Mouse (Mus musculus) liver, embryonic 11.5 days (tissue): ENCODE measurements at regions not wholly inside any gene's neighbourhood (a gene's known extent, or its start where the extent isn't known, plus 50 kb on each side); places are given as distances from the start of the nearest gene placed in this dataset.

Experiments used
- ATAC-seq: fragments of 200-750 bp; cut with Nextera tagmentation; replicated peaks from 2 replicates; pipeline ENCODE4 v1.8.0; 2017; ENCODE audit warnings: moderate number of reproducible peaks, mild to moderate bottlenecking, moderate TSS enrichment, moderate library complexity; ENCODE audit not compliant: low FRiP score
- DNase-seq: peaks from one replicate; pipeline ENCODE4 v3.0.0-alpha.2; 2017; ENCODE audit warnings: low spot score
- H3K27ac ChIP-seq: fragments of 300-500 bp; sonication (generic); 2 replicates; pipeline ENCODE4 v1.5.1; 2014; ENCODE audit warnings: mild to moderate bottlenecking, low read depth, low read length, control low read depth
- H3K27me3 ChIP-seq: fragments of 300-500 bp; sonication (generic); replicated peaks from 2 replicates; pipeline ENCODE4 v1.6.1; 2014; ENCODE audit warnings: low read length, mixed read lengths; ENCODE audit not compliant: control insufficient read depth, insufficient read depth
- H3K36me3 ChIP-seq: fragments of 300-500 bp; sonication (generic); 2 replicates; pipeline ENCODE4 v1.6.1; 2014; ENCODE audit warnings: mild to moderate bottlenecking, low read length, moderate library complexity, mixed read lengths; ENCODE audit not compliant: control insufficient read depth, insufficient read depth
- H3K4me1 ChIP-seq: fragments of 300-500 bp; sonication (generic); replicated peaks from 2 replicates; pipeline ENCODE4 v1.6.1; 2014; ENCODE audit warnings: low read length, mixed read lengths; ENCODE audit not compliant: control insufficient read depth, insufficient read depth
- H3K4me2 ChIP-seq: fragments of 300-500 bp; sonication (generic); 2 replicates; pipeline ENCODE4 v1.6.1; 2014; ENCODE audit warnings: mild to moderate bottlenecking, control low read depth, moderate library complexity
- H3K4me3 ChIP-seq: fragments of 300-500 bp; sonication (generic); 2 replicates; pipeline ENCODE4 v1.5.1; 2014; ENCODE audit warnings: low read depth, low read length, control low read depth
- H3K9ac ChIP-seq: fragments of 300-500 bp; sonication (generic); 2 replicates; pipeline ENCODE4 v1.6.1; 2014; ENCODE audit warnings: low read depth, low read length, control low read depth
- H3K9me3 ChIP-seq: fragments of 300-500 bp; sonication (generic); 2 replicates; pipeline ENCODE4 v1.6.1; 2016; ENCODE audit warnings: low read length, inconsistent platforms, mixed read lengths; ENCODE audit not compliant: control insufficient read depth
- WGBS: fragments of 180-500 bp; shearing (Covaris S2); extraction: QIAGEN DNeasy Blood & Tissue Kit; methylation state at CpG from one replicate; pipeline ENCODE4 v1.1.7; 2014; 5-methylcytosine and 5-hydroxymethylcytosine counted together

- WGBS: 61% methylated on average over 10 of the region's 10 CpGs
- no peak overlapping the region for H3K9ac ChIP-seq
These were observed 509.4 kb downstream of the Med13l start for GRCm38 (mm10) chr5:119069765-119070333.

DNA sequence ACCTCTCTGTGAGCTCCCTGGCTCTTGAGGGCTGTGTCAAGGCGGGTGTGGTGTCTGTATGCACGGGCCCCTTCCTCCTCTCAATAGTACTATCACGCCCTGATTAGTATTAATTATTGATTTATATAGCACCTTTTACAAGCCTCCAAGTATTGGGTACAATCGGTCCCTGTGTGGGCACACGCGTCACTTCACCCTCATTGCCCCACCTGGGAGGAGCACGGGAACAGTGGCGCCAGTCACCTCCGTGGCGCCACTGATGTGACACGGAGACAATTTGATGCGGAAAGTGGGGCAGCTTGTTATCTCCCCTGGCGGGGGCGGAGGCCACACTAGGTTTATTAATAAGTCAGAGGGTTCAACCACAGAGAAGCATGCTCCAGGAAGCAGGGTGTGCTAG is 512.2 kb downstream of the Med13l start:
- no peaks in the 10 kb centered on the region for H3K27me3 ChIP-seq
- no peak overlapping the region for H3K27ac ChIP-seq
- no peak overlapping the region for H3K9ac ChIP-seq
- no peaks in the 10 kb centered on the region for H3K4me1 ChIP-seq
- DNase-seq (no peak), ATAC-seq (no peak)
- H3K4me2 ChIP-seq: no peak overlapping the region
- no peaks in the 10 kb centered on the region for H3K9me3 ChIP-seq
- 90% methylated on average over 14 of the region's 14 CpGs for WGBS
- no peaks in the 10 kb centered on the region for H3K36me3 ChIP-seq
- no peak overlapping the region for H3K4me3 ChIP-seq

More at GRCm38 (mm10) chr5:119069765-119070333, 509.4 kb downstream of the Med13l start:
- no peak for ATAC-seq
- no peaks in the 10 kb centered on the region for H3K27me3 ChIP-seq
- H3K9me3 ChIP-seq: no peaks in the 10 kb centered on the region
- no peak for DNase-seq
- no peak overlapping the region for H3K4me3 ChIP-seq
- no peak overlapping the region for H3K4me2 ChIP-seq
- H3K4me1 ChIP-seq: no peaks in the 10 kb centered on the region
- H3K36me3 ChIP-seq: no peaks in the 10 kb centered on the region
- H3K27ac ChIP-seq: no peak overlapping the region

- WGBS: 79% methylated on average over 5 of the region's 5 CpGs
- H3K27me3 ChIP-seq: peaks cover 12% of the 10 kb centered on the region
- no peak for ATAC-seq
These were observed 520.3 kb downstream of the Med13l start for GRCm38 (mm10) chr5:119080747-119081146.

GRCm38 (mm10) chr5:119082895-119083294 is 522.4 kb downstream of the Med13l start:
- Histone ChIP-seq H3K4me2 (no peak overlapping the region), H3K4me3 (no peak overlapping the region), H3K9ac (no peak overlapping the region), H3K36me3 (no peaks in the 10 kb centered on the region), H3K9me3 (no peaks in the 10 kb centered on the region), H3K4me1 (peaks cover 3% of the 10 kb centered on the region), H3K27ac (no peak overlapping the region), H3K27me3 (peaks cover 30% of the 10 kb centered on the region)
- no peak for DNase-seq
- no peak for ATAC-seq
- 37% methylated on average over 15 of the region's 15 CpGs for WGBS

More at GRCm38 (mm10) chr5:119080747-119081146, 520.3 kb downstream of the Med13l start:
- no peaks in the 10 kb centered on the region for H3K36me3 ChIP-seq
- H3K4me3 ChIP-seq: no peak overlapping the region
- H3K9me3 ChIP-seq: no peaks in the 10 kb centered on the region
- no peak overlapping the region for H3K4me2 ChIP-seq
- no peaks in the 10 kb centered on the region for H3K4me1 ChIP-seq
- no peak overlapping the region for H3K27ac ChIP-seq
- DNase-seq: no peak
- H3K9ac ChIP-seq: no peak overlapping the region

- 0 out of 2 replicates have a peak overlapping the region, but pooled peaks have one; percentile 4 for H3K4me3 ChIP-seq
- H3K9me3 ChIP-seq: no peaks in the 10 kb centered on the region
- no peak overlapping the region for H3K27ac ChIP-seq
- WGBS: 8% methylated on average over 17 of the region's 17 CpGs
- H3K9ac ChIP-seq: no peak overlapping the region
- ATAC-seq (no peak), DNase-seq (no peak)
- peak overlapping the region; percentile 44 for H3K4me2 ChIP-seq
- no peaks in the 10 kb centered on the region for H3K36me3 ChIP-seq
- H3K4me1 ChIP-seq: no peaks in the 10 kb centered on the region
- H3K27me3 ChIP-seq: no peaks in the 10 kb centered on the region; the same call in 1 of the 2 replicates
These were observed 537.2 kb downstream of the Med13l start for GRCm38 (mm10) chr5:119097576-119098193.

GRCm38 (mm10) chr5:119099817-119100216 is 539.3 kb downstream of the Med13l start:
- WGBS: 72% methylated on average over 6 of the region's 6 CpGs
- ATAC-seq: no peak

GRCm38 (mm10) chr5:119103503-119103902 is 543.0 kb downstream of the Med13l start:
- ATAC-seq: no peak
- H3K27me3 ChIP-seq: no peaks in the 10 kb centered on the region
- WGBS: 32% methylated on average over 1 of the region's 1 CpGs
- no peak for DNase-seq
- no peaks in the 10 kb centered on the region for H3K4me1 ChIP-seq
- no peak overlapping the region for H3K27ac ChIP-seq
- no peak overlapping the region for H3K4me2 ChIP-seq
- no peak overlapping the region for H3K4me3 ChIP-seq
- H3K36me3 ChIP-seq: no peaks in the 10 kb centered on the region
- no peak overlapping the region for H3K9ac ChIP-seq
- H3K9me3 ChIP-seq: no peaks in the 10 kb centered on the region

More at GRCm38 (mm10) chr5:119099817-119100216, 539.3 kb downstream of the Med13l start:
- Histone ChIP-seq H3K27me3 (no peaks in the 10 kb centered on the region; the same call in 1 of the 2 replicates), H3K36me3 (no peaks in the 10 kb centered on the region), H3K4me3 (no peak overlapping the region), H3K9ac (no peak overlapping the region), H3K9me3 (no peaks in the 10 kb centered on the region), H3K27ac (no peak overlapping the region), H3K4me1 (no peaks in the 10 kb centered on the region), H3K4me2 (no peak overlapping the region)
- DNase-seq: no peak

GRCm38 (mm10) chr5:119107898-119108297 is 547.4 kb downstream of the Med13l start:
- WGBS: 70% methylated on average over 4 of the region's 4 CpGs
- H3K9ac ChIP-seq: no peak overlapping the region

DNA sequence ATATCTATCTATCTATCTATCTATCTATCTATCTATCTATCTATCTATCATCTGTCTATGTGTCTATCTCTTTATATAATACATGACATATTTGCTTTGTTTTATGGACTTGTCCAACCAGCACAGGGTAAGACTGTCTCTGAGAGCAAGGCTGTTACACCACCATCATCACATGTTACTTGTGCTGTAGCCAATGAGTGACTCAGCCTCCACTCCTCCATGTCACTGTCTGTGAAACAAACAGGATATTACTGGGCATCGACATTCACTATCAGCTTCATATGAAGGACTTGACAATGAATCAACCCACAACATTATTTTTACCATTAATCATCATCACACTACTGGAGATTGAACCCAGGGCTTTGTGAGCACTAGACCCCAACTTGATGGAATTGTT is 549.0 kb downstream of the Med13l start:
- H3K9ac ChIP-seq: no peak overlapping the region
- no peak overlapping the region for H3K27ac ChIP-seq
- WGBS: 89% methylated on average over 1 of the region's 1 CpGs
- DNase-seq: no peak
- H3K36me3 ChIP-seq: no peaks in the 10 kb centered on the region
- no peak for ATAC-seq
- H3K4me3 ChIP-seq: no peak overlapping the region
- no peaks in the 10 kb centered on the region for H3K9me3 ChIP-seq
- H3K27me3 ChIP-seq: no peaks in the 10 kb centered on the region
- no peak overlapping the region for H3K4me2 ChIP-seq
- no peaks in the 10 kb centered on the region for H3K4me1 ChIP-seq

More at GRCm38 (mm10) chr5:119107898-119108297, 547.4 kb downstream of the Med13l start:
- H3K27ac ChIP-seq: no peak overlapping the region
- ATAC-seq (no peak), DNase-seq (no peak)
- H3K27me3 ChIP-seq: no peaks in the 10 kb centered on the region
- H3K9me3 ChIP-seq: no peaks in the 10 kb centered on the region
- no peak overlapping the region for H3K4me3 ChIP-seq
- H3K4me1 ChIP-seq: no peaks in the 10 kb centered on the region
- no peak overlapping the region for H3K4me2 ChIP-seq
- no peaks in the 10 kb centered on the region for H3K36me3 ChIP-seq
